Mouse (Mus musculus) heart, embryonic 13.5 days (tissue): ENCODE measurements around the gene Pard3b. TPM values are rescaled to one million over a fixed set of nuclear protein-coding genes. Genes with fewer than 3 reads are reported as not detected.

Source experiments
- ATAC-seq: fragments of 200-750 bp; cut with Nextera tagmentation; 2 replicates; pipeline ENCODE4 v1.8.0; 2017; ENCODE audit warnings: moderate TSS enrichment; ENCODE audit not compliant: insufficient number of reproducible peaks, low FRiP score, low TSS enrichment; ENCODE audit errors: extremely low read depth
- H3K27ac ChIP-seq: fragments of 300-500 bp; sonication (generic); replicated peaks from 2 replicates; pipeline ENCODE4 v1.5.1; 2015; ENCODE audit warnings: moderate library complexity, mild to moderate bottlenecking, inconsistent platforms
- H3K27me3 ChIP-seq: fragments of 300-500 bp; sonication (generic); replicated peaks from 2 replicates; pipeline ENCODE4 v1.6.1; 2015; ENCODE audit warnings: mild to moderate bottlenecking, inconsistent platforms
- H3K36me3 ChIP-seq: fragments of 300-500 bp; sonication (generic); 2 replicates; pipeline ENCODE4 v1.6.1; 2015; ENCODE audit warnings: mild to moderate bottlenecking, inconsistent platforms
- H3K4me1 ChIP-seq: fragments of 300-500 bp; sonication (generic); 2 replicates; pipeline ENCODE4 v1.6.1; 2015; ENCODE audit warnings: inconsistent platforms
- H3K4me2 ChIP-seq: fragments of 300-500 bp; sonication (generic); 2 replicates; pipeline ENCODE4 v1.6.1; 2015; ENCODE audit warnings: inconsistent platforms, mild to moderate bottlenecking, moderate library complexity
- H3K4me3 ChIP-seq: fragments of 300-500 bp; sonication (generic); 2 replicates; pipeline ENCODE4 v1.5.1; 2015; ENCODE audit warnings: moderate library complexity, mild to moderate bottlenecking, inconsistent platforms
- H3K9ac ChIP-seq: fragments of 300-500 bp; sonication (generic); 2 replicates; pipeline ENCODE4 v1.6.1; 2015; ENCODE audit warnings: inconsistent platforms, mild to moderate bottlenecking, moderate library complexity
- H3K9me3 ChIP-seq: fragments of 300-500 bp; sonication (generic); 2 replicates; pipeline ENCODE4 v1.6.1; 2016; ENCODE audit warnings: inconsistent platforms
- WGBS: fragments of 180-500 bp; shearing (Covaris S2); methylation state at CpG from one replicate; pipeline ENCODE4 v1.1.7; 2015; ENCODE audit warnings: mixed read lengths; 5-methylcytosine and 5-hydroxymethylcytosine counted together
- polyA plus RNA-seq: library from polyadenylated mRNA; unstranded; fragments of >200 nt; fragmentation: Nextera tagmentation; extraction: Ambion mirVana; gene quantifications from 2 replicates; pipeline ENCODE4 v1.2.1, GENCODE M21; 2015

Pard3b gene
- polyA plus RNA-seq, 1 experiment from 2014 or later: 11.8 TPM

DNA sequence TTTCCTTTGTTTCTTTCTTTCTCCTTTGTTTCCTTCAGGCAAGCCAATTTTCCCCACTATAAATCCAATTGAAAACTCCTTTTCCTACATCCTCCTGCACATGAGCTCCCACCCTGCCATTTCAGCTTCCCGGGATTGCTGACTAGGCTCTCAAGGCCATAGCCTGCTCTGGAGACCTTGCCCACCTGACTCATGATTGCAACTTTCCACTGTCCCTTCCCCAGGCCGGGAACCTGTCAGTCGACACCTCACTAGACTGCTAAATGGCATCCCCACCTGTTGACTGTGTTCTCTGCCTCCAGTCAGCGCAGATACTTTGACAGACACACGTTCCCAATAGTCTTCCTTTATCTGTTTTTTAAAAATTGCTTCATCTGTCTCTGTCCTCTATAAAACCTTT is 795.3 kb downstream of the Pard3b start:
- peaks cover 11% of the 10 kb centered on the region for H3K4me1 ChIP-seq
- H3K9me3 ChIP-seq: no peaks in the 10 kb centered on the region
- H3K36me3 ChIP-seq: no peaks in the 10 kb centered on the region
- no peak for ATAC-seq
- WGBS: 50% methylated on average over 5 of the region's 5 CpGs
- H3K9ac ChIP-seq: no peak overlapping the region
- H3K27me3 ChIP-seq: no peaks in the 10 kb centered on the region
- H3K4me2 ChIP-seq: no peak overlapping the region
- no peak overlapping the region for H3K27ac ChIP-seq
- no peak overlapping the region for H3K4me3 ChIP-seq

DNA sequence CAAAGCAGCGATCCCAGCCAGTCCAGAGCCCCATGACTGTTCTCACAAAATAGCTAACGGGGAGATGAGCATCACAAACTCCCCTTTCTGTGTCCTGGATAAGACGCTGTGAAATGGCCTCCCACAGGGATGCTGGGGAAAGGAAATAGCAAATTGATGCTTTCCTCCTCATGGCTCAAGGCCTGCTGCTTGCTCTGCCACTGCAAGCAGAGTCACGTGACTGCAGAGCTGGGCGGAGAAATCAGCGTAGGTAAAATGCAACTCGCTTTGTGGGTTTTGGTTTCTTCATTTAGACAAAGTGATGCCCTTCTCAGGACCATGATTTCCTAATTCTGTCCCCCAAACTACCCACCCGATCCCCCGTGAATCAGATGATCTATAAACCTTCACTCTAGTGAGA is 797.2 kb downstream of the Pard3b start:
- WGBS: 59% methylated on average over 9 of the region's 9 CpGs
- Histone ChIP-seq H3K4me2 (no peak overlapping the region), H3K36me3 (no peaks in the 10 kb centered on the region), H3K4me1 (peaks cover 11% of the 10 kb centered on the region), H3K4me3 (no peak overlapping the region), H3K9ac (no peak overlapping the region), H3K9me3 (no peaks in the 10 kb centered on the region), H3K27ac (no peak overlapping the region), H3K27me3 (no peaks in the 10 kb centered on the region)
- ATAC-seq: no peak

DNA sequence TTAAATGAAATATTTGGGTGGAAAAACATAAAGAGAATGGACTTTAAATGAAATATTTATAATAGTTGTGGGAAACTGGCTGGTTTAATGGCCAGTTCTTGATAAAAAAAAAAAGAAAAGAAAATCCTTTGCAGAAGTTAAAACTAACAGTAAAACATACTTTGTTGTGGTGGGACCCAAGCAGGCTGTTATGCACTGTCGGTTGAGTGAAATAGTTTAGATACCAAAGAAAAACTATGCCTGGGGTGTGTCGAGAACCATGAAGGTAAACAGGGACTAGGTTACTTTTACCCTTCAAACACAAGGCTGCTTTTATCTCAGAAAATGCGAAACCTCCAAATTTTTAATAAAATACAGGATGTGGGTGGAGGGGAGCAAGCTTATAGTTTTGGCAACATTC is 797.7 kb downstream of the Pard3b start:
- Histone ChIP-seq H3K9ac (no peak overlapping the region), H3K4me1 (peaks cover 11% of the 10 kb centered on the region), H3K9me3 (no peaks in the 10 kb centered on the region), H3K36me3 (no peaks in the 10 kb centered on the region), H3K4me2 (no peak overlapping the region), H3K27me3 (no peaks in the 10 kb centered on the region), H3K27ac (no peak overlapping the region), H3K4me3 (no peak overlapping the region)
- WGBS: 65% methylated on average over 3 of the region's 3 CpGs
- no peak for ATAC-seq

DNA sequence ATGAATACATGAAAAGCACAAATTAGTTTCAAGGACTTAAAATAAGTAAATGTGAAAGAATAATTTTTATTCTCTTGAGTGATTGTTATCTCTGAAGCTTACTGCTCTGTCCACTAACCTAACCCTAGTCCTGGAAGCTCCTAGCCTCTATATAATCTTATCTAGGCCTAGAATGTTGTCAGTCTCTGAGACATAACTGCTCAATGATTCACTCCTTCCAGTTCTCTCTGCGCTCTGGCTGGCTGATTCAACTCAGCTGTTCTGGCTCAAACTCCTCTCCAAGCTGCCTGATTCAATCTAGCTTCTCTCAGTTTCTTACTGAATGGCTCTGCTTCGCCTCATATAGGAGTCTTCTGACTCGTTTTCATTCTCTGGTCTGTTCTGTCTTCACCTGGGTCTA is 798.9 kb downstream of the Pard3b start:
- H3K9me3 ChIP-seq: no peaks in the 10 kb centered on the region
- H3K4me2 ChIP-seq: no peak overlapping the region
- WGBS: 24% methylated on average over 3 of the region's 3 CpGs
- no peak overlapping the region for H3K4me3 ChIP-seq
- H3K4me1 ChIP-seq: peaks cover 11% of the 10 kb centered on the region
- ATAC-seq: no peak
- peak overlapping the region; percentile 45 for H3K27ac ChIP-seq
- H3K27me3 ChIP-seq: no peaks in the 10 kb centered on the region
- no peak overlapping the region for H3K9ac ChIP-seq
- no peaks in the 10 kb centered on the region for H3K36me3 ChIP-seq

DNA sequence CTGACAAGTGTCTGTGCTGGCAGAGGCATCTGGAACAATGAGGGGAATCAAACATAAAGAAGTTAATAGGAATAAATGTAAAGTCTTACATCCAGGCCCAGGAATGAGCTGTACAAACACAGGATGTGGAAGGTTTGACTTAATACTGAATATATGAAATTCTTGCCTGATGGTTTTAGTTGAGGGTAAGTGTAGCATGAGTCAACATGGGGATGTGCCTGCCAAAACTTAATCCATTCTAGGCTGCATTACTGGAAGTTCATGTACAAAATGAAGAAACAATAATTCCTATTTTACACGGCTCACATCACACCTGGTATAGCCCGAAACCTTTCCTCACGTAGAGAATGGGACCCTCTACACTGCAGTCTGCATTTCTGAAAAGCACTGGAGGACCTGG is 805.8 kb downstream of the Pard3b start:
- no peak overlapping the region for H3K4me2 ChIP-seq
- WGBS: 91% methylated on average over 3 of the region's 3 CpGs

DNA sequence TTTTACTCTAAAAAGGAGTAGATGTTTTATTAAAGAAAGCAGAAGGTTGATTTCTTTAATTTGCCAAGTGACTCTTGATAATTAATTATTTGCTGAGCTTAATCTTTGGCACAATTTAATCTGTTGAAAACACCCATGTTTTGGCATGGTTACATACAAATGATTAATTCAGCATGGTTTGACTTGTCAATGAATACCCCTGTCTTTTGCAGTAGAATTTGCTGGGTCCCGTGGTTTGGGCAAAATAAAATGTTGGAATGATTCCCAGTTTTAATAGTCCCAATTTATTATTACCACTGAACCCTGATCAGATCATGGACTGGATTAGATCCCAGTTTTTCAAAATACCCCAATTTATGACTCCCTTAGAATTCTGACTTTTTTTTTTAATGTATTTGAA is 808.2 kb downstream of the Pard3b start:
- H3K27ac ChIP-seq: no peak overlapping the region
- ATAC-seq: no peak
- no peaks in the 10 kb centered on the region for H3K27me3 ChIP-seq
- WGBS: 64% methylated on average over 1 of the region's 1 CpGs
- no peaks in the 10 kb centered on the region for H3K9me3 ChIP-seq
- H3K36me3 ChIP-seq: no peaks in the 10 kb centered on the region
- H3K9ac ChIP-seq: no peak overlapping the region
- H3K4me3 ChIP-seq: no peak overlapping the region
- H3K4me2 ChIP-seq: no peak overlapping the region
- 0 out of 2 replicates have a peak, but pooled peaks cover 4% of the 10 kb centered on the region for H3K4me1 ChIP-seq

More for the DNA sequence above, 805.8 kb downstream of the Pard3b start:
- no peaks in the 10 kb centered on the region for H3K27me3 ChIP-seq
- no peak overlapping the region for H3K27ac ChIP-seq
- H3K4me1 ChIP-seq: 0 out of 2 replicates have a peak, but pooled peaks cover 4% of the 10 kb centered on the region
- H3K4me3 ChIP-seq: no peak overlapping the region
- H3K9ac ChIP-seq: no peak overlapping the region
- no peaks in the 10 kb centered on the region for H3K9me3 ChIP-seq
- no peaks in the 10 kb centered on the region for H3K36me3 ChIP-seq
- no peak for ATAC-seq

DNA sequence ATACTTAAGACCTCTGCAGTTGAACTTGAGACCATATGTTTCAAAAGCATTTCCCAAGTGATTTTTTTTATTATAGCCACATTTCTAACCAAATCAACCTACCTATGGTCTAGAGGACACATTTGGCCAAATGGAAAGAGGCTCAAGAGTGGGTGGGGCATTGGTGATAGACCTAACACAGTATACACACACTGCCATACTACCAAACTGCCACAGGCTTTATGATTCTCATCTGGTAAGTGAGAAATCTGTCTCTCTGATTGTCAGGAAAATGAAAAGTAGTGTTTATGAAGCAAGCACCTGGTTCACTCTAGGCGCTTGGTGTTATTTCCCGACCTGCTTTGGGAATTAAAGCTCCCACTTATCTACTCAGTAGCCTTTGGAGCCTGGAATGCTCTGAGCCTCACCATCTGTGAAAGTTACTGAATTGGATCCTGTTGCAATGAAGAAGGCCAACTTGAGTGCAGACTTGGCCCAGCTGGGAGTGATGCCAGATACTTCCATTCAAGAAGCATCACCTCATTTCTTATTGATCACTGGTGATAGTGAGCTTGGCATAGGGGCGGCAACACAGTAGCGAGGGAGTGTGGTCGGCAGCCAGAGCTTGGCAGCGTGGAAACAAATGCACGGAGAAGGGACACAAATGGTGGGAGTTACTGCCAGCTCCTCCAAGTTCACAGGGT is 810.7 kb downstream of the Pard3b start:
- Histone ChIP-seq H3K27ac (no peak overlapping the region), H3K4me2 (no peak overlapping the region), H3K27me3 (no peaks in the 10 kb centered on the region), H3K4me3 (no peak overlapping the region), H3K4me1 (0 out of 2 replicates have a peak, but pooled peaks cover under 1% of the 10 kb centered on the region), H3K36me3 (no peaks in the 10 kb centered on the region), H3K9ac (no peak overlapping the region), H3K9me3 (no peaks in the 10 kb centered on the region)
- 79% methylated on average over 7 of the region's 7 CpGs for WGBS
- no peak for ATAC-seq

DNA sequence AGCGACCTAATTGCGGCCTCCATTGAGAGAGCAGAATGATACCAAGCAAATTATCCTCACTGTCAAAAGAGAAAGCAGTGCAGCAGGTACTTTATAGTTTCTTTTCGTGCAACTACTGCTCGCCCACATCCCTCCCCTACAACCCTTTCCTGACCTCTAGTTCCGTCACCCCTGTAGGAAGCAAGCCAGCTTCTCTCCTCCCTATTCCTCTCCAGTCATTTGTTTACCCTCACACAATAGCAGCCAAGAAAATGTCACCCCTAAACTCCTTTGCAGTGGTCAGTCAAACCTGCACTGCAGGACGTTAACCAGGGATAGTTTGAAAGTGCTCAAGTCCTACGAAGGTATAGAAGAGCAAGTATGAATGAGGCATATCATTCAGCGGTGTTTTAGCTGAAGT is 826.9 kb downstream of the Pard3b start:
- Histone ChIP-seq H3K9ac (0 out of 2 replicates have a peak overlapping the region, but pooled peaks have one; percentile 0), H3K4me2 (peak overlapping the region; percentile 16), H3K27ac (no peak overlapping the region; the same call in 1 of the 2 replicates), H3K4me3 (no peak overlapping the region), H3K9me3 (no peaks in the 10 kb centered on the region), H3K36me3 (no peaks in the 10 kb centered on the region), H3K4me1 (peaks cover 14% of the 10 kb centered on the region), H3K27me3 (no peaks in the 10 kb centered on the region)
- WGBS: 42% methylated on average over 8 of the region's 8 CpGs
- no peak for ATAC-seq

DNA sequence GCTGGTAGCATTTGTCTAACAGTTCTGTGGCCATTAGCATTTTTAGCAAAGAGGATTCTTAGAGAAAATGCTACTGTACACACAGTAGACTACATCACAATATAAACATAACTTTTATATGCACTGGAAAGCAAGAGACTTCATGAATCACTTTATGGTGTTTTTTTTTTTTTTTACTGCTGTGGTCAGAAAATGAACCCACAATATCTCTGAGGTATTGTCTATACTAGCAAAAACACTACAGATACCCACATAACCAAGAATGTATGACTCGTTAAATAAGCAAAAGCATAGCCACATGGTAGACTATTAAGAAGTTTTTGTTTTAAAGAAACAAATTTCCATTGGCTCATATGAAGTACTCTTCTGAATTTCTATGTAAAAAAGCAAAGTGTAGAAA is 827.9 kb downstream of the Pard3b start:
- Histone ChIP-seq H3K9me3 (no peaks in the 10 kb centered on the region), H3K4me3 (no peak overlapping the region), H3K27ac (no peak overlapping the region), H3K27me3 (no peaks in the 10 kb centered on the region), H3K36me3 (no peaks in the 10 kb centered on the region), H3K4me1 (peaks cover 12% of the 10 kb centered on the region), H3K9ac (no peak overlapping the region), H3K4me2 (no peak overlapping the region)
- ATAC-seq: no peak
- WGBS: 80% methylated on average over 1 of the region's 1 CpGs

DNA sequence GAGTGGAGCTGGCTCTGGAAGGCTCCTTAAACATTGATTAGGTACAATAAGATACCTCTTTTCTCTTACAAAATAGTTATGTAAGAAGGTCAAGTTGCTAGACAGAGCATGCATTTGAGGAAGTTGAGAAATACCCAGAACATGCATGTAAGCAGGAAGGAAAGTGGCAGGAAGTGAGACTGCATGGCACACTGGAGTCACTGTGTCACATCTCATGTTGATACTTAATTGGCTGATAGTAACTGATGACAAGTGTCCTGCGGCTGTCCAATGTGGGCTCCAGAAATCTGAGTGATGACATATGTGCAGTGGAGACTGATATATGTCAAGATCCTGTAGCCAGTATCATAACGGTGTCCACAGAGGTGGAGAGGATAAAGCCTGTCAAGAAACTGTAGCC is 844.4 kb downstream of the Pard3b start:
- H3K9me3 ChIP-seq: 0 out of 2 replicates have a peak, but pooled peaks cover 4% of the 10 kb centered on the region
- no peaks in the 10 kb centered on the region; the same call in 1 of the 2 replicates for H3K36me3 ChIP-seq
- ATAC-seq: no peak
- peaks cover 6% of the 10 kb centered on the region for H3K4me1 ChIP-seq
- H3K4me2 ChIP-seq: no peak overlapping the region
- H3K9ac ChIP-seq: no peak overlapping the region
- no peak overlapping the region for H3K27ac ChIP-seq
- no peaks in the 10 kb centered on the region for H3K27me3 ChIP-seq
- no peak overlapping the region for H3K4me3 ChIP-seq
- 20% methylated on average over 2 of the region's 2 CpGs for WGBS

DNA sequence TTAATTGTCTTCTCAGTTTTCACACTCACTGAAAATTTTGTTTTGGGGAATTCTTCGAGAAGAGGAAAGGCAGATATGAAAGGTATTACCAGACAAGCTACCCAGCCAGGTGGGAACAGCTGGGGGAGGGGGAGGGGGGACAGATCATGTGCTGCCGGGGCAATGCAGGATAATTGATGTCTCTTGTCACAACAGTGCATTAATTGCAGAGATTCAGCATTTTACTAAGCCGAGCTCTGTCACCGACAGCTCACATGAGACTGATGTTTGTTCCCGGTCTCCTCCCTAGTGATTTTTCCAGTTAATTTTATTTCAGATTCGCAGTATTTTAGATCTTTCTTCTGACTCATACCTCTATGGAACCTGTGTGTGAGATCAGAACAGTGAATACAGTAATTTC is 850.2 kb downstream of the Pard3b start:
- no peak for ATAC-seq
- 72% methylated on average over 6 of the region's 6 CpGs for WGBS
- no peak overlapping the region for H3K27ac ChIP-seq

DNA sequence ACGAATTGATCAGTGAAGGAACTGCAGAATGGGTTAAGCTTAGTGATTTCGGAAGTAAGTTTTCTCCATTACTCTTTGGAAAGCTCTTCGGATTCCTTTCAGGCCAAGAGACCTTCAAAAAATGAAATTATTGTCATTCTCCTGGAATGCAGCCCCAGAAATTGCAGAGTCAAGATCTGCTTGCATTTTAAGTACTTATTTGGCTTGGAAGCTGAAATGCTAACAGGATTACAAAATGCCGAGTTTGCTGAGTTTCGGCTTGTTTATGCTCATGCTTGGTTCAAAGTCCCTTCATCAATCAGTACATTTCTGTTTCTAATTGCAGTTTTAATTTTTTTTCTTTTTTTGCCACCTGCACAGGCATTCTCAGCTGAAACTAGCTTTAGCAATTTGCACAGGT is 860.5 kb downstream of the Pard3b start:
- Histone ChIP-seq H3K4me2 (no peak overlapping the region), H3K27me3 (no peaks in the 10 kb centered on the region), H3K9me3 (peaks cover 3% of the 10 kb centered on the region; the same call in 1 of the 2 replicates), H3K27ac (no peak overlapping the region), H3K9ac (no peak overlapping the region), H3K4me3 (no peak overlapping the region), H3K4me1 (no peaks in the 10 kb centered on the region), H3K36me3 (no peaks in the 10 kb centered on the region)
- ATAC-seq: no peak
- WGBS: 85% methylated on average over 5 of the region's 5 CpGs

More for the DNA sequence above, 850.2 kb downstream of the Pard3b start:
- H3K4me1 ChIP-seq: no peaks in the 10 kb centered on the region
- H3K4me3 ChIP-seq: no peak overlapping the region
- no peak overlapping the region for H3K9ac ChIP-seq
- no peaks in the 10 kb centered on the region for H3K36me3 ChIP-seq
- H3K9me3 ChIP-seq: peaks cover 3% of the 10 kb centered on the region; the same call in 1 of the 2 replicates
- H3K27me3 ChIP-seq: no peaks in the 10 kb centered on the region
- H3K4me2 ChIP-seq: no peak overlapping the region
